Mouse (Mus musculus): Measurements from ENCODE around the gene Epn2. TPM values are rescaled to one million over a fixed set of nuclear protein-coding genes. Genes with fewer than 3 reads are reported as not detected.

Epn2 gene
- polyA plus RNA-seq, 1 experiment: 123 TPM

DNA sequence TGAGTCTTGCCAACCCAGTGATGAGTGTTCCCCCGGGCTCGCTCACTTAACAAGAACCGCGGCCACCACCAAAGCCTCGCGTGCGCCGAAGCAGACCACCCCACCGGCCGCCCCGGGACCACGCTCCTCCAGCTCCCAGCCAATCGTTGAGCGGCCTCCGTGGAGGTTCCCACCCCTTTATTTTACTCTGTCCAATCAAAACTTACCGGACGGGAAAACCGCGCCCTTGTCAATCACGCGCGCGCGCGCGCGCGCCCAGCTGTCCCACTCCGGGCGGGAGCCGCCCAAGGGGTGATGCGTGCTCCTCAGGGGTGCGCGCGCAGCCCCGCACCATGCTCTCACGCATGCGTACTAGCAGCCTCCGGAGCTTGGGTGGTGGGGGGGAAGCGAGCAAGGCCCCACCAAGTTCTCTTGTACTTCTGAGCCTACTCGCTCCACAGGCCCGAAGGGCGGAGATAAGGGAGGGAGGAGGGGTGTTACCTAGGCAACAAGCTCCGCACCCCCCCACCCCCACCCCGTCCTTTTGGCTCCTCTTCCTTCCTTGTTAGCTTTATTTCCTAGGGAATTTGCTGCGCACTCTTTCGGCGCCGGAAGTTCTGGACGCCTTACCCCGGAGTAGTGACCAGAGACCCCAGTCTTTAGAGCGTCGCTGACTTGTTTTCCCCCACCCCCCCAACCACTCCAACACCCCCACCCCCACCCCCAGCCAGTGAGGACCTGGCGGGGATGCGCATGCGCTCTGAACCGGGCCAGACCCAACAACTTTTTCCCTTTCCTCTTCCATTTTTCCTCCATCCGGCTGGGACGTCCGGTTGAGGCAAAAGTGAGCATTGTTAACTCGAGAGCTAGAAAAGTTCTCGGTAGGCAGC, 85.1 kb downstream of the Epn2 start, which contains the start of gene Mapk7:
Gene Mapk7 (minus strand): TSS at position 278 of the 869 bp plus-strand sequence.
- 1% methylated on average over 62 of the region's 62 CpGs for WGBS
- Histone ChIP-seq H3K4me3 (replicated peaks; ENCODE audit: insufficient read depth, low read depth, low read length) (peak within 1 kb of the TSS; percentile 94), H3K4me1 (ENCODE audit: control insufficient read depth, insufficient read depth, low read length) (peaks cover 25% of the 10 kb centered on the region), H3K27me3 (ENCODE audit: control insufficient read depth, insufficient read depth, low read length) (no peaks in the 10 kb centered on the region), H3K27ac (ENCODE audit: insufficient read depth, low read length) (peak within 1 kb of the TSS; percentile 63)
- TF ChIP-seq POLR2A (IDR thresholded peaks at IDR 0.05; ENCODE audit: borderline replicate concordance, insufficient read depth, low read length) (peak; percentile 60; the same call in 1 of the 2 replicates), CTCF (IDR thresholded peaks at IDR 0.05; ENCODE audit: borderline replicate concordance, insufficient read depth, low read depth, low read length) (no peak)
- peak; percentile 96 to 97 for DNase-seq

DNA sequence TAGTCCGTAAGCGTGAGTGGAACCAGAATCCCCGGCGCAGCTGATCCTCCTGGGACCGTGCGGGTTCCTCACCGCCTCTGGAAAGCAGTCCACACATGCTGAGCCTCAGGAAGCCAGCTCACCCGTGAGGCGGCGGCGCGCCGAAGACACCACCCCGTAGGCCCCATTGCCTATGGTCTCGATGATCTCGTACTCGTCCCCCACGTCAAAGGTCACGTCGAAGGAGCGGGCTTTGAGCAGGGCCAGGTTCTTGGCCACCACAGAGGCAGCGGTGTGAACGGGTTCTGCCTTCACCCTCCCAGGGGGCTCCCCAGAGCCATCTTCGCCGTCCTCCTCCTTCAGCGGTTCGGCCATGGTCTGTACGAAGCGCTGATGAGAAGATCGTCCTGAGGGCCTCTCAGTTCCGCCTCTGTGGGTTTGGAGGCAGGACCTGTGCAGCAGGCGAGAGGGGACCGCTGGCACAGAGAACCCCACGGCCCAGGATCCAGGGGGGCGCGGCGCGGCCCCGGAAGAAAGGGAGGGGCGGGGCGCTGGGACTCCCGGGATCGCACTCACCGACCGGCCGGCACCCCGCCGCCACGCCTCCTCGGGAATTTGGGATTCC, 85.9 kb downstream of the Epn2 start:
- Histone ChIP-seq H3K27ac (ENCODE audit: insufficient read depth, low read length) (peak overlapping the region; percentile 17), H3K27me3 (ENCODE audit: control insufficient read depth, insufficient read depth, low read length) (no peaks in the 10 kb centered on the region), H3K4me1 (ENCODE audit: control insufficient read depth, insufficient read depth, low read length) (peaks cover 27% of the 10 kb centered on the region), H3K4me3 (replicated peaks; ENCODE audit: insufficient read depth, low read depth, low read length) (peak overlapping the region; percentile 94)
- TF ChIP-seq CTCF (IDR thresholded peaks at IDR 0.05; ENCODE audit: borderline replicate concordance, insufficient read depth, low read depth, low read length): no peak
- no peak for TF ChIP-seq POLR2A (IDR thresholded peaks at IDR 0.05; ENCODE audit: borderline replicate concordance, insufficient read depth, low read length)
- WGBS: under 1% methylated on average over 50 of the region's 50 CpGs
- DNase-seq: peak in 1 of 2 experiments; percentile 64

DNA sequence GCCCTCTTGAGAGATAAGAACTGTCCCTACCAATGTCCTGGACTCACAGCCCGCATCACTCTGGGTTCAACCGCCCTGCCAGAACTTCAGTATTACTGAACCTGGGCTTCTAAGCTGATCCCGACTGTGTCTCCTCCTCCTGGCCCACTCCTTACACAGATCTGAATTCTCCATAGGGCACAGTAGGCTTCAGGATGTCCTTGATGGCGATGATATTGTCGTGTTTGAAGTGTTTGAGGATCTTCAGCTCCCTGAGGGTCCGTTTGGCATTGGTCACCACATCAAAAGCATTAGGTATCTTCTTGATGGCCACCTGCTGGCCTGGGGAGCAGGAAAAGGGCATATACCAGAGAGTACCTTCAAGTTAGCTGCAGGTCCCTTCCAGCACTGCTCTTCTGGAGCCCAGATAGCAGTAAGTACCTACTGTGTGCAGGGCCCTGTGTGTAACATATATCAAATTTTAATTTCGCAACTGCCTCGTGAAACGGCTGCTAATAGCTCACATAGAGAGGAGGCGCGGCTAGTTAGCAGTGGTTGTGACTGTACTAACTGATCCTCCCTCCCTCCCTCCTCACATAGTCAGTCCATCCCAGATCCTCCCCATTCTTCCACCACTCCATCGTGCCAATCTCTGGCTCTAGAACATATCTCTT, 86.6 kb downstream of the Epn2 start:
- Histone ChIP-seq H3K27me3 (ENCODE audit: control insufficient read depth, insufficient read depth, low read length) (no peaks in the 10 kb centered on the region), H3K27ac (ENCODE audit: insufficient read depth, low read length) (0 out of 2 replicates have a peak overlapping the region, but pooled peaks have one; percentile 17), H3K4me3 (replicated peaks; ENCODE audit: insufficient read depth, low read depth, low read length) (peak overlapping the region; percentile 94), H3K4me1 (ENCODE audit: control insufficient read depth, insufficient read depth, low read length) (peaks cover 28% of the 10 kb centered on the region)
- no peak for DNase-seq
- no peak for TF ChIP-seq POLR2A (IDR thresholded peaks at IDR 0.05; ENCODE audit: borderline replicate concordance, insufficient read depth, low read length)
- TF ChIP-seq CTCF (IDR thresholded peaks at IDR 0.05; ENCODE audit: borderline replicate concordance, insufficient read depth, low read depth, low read length): no peak
- 35% methylated on average over 12 of the region's 12 CpGs for WGBS

DNA sequence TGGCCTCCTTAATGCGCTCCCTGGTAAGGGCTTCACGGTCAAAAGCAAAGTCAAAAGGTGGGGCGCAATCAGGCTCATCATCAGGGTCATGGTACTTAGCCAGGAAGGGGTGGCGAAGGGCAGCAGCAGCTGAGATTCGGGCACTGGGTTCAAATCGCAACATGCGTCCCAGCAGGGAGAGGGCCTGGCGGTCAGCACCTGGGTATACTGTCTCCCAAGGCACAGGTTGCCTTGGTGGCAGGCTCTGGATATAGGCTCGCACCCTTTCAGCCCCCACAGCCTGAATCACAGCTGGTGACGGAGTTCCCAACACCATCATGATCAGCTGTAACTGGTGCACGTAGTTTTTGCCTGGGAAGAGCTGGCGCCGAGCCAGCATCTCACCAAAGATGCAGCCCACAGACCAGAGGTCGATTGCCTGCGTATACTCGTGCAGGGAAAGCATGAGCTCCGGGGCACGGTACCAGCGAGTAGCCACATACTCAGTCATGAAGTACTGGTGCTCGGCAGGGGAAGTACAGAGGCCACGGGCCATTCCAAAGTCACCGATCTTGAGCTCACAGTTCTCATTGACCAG, 88.5 kb downstream of the Epn2 start:
- peaks cover 42% of the 10 kb centered on the region for H3K4me1 ChIP-seq (ENCODE audit: control insufficient read depth, insufficient read depth, low read length)

GRCm38 (mm10) chr11:61489874-61490273, 89.6 kb downstream of the Epn2 start:
- no peak overlapping the region for H3K4me3 ChIP-seq (replicated peaks; ENCODE audit: insufficient read depth, low read depth, low read length)
- TF ChIP-seq CTCF (IDR thresholded peaks at IDR 0.05; ENCODE audit: borderline replicate concordance, insufficient read depth, low read depth, low read length) (no peak), POLR2A (IDR thresholded peaks at IDR 0.05; ENCODE audit: borderline replicate concordance, insufficient read depth, low read length) (no peak)
- no peaks in the 10 kb centered on the region for H3K27me3 ChIP-seq (ENCODE audit: control insufficient read depth, insufficient read depth, low read length)
- DNase-seq: no peak
- H3K4me1 ChIP-seq (ENCODE audit: control insufficient read depth, insufficient read depth, low read length): peaks cover 51% of the 10 kb centered on the region
- 55% methylated on average over 8 of the region's 8 CpGs for WGBS
- no peak overlapping the region for H3K27ac ChIP-seq (ENCODE audit: insufficient read depth, low read length)

More for the DNA sequence above, 88.5 kb downstream of the Epn2 start:
- H3K27ac ChIP-seq (ENCODE audit: insufficient read depth, low read length): no peak overlapping the region
- WGBS: 68% methylated on average over 22 of the region's 22 CpGs
- no peak for DNase-seq
- no peaks in the 10 kb centered on the region for H3K27me3 ChIP-seq (ENCODE audit: control insufficient read depth, insufficient read depth, low read length)
- TF ChIP-seq POLR2A (IDR thresholded peaks at IDR 0.05; ENCODE audit: borderline replicate concordance, insufficient read depth, low read length): no peak
- no peak for TF ChIP-seq CTCF (IDR thresholded peaks at IDR 0.05; ENCODE audit: borderline replicate concordance, insufficient read depth, low read depth, low read length)
- no peak overlapping the region for H3K4me3 ChIP-seq (replicated peaks; ENCODE audit: insufficient read depth, low read depth, low read length)

- no peak overlapping the region for H3K27ac ChIP-seq (ENCODE audit: insufficient read depth, low read length)
- H3K4me1 ChIP-seq (ENCODE audit: control insufficient read depth, insufficient read depth, low read length): peaks cover 59% of the 10 kb centered on the region
- H3K27me3 ChIP-seq (ENCODE audit: control insufficient read depth, insufficient read depth, low read length): no peaks in the 10 kb centered on the region
- no peak for DNase-seq
- no peak for TF ChIP-seq CTCF (IDR thresholded peaks at IDR 0.05; ENCODE audit: borderline replicate concordance, insufficient read depth, low read depth, low read length)
- no peak for TF ChIP-seq POLR2A (IDR thresholded peaks at IDR 0.05; ENCODE audit: borderline replicate concordance, insufficient read depth, low read length)
- no peak overlapping the region for H3K4me3 ChIP-seq (replicated peaks; ENCODE audit: insufficient read depth, low read depth, low read length)
- 43% methylated on average over 2 of the region's 2 CpGs for WGBS
Observed at GRCm38 (mm10) chr11:61489085-61489484, 90.4 kb downstream of the Epn2 start.

- H3K27me3 ChIP-seq (ENCODE audit: control insufficient read depth, insufficient read depth, low read length): no peaks in the 10 kb centered on the region
- no peak for DNase-seq
- WGBS: 77% methylated on average over 7 of the region's 7 CpGs
- TF ChIP-seq POLR2A (IDR thresholded peaks at IDR 0.05; ENCODE audit: borderline replicate concordance, insufficient read depth, low read length) (no peak), CTCF (IDR thresholded peaks at IDR 0.05; ENCODE audit: borderline replicate concordance, insufficient read depth, low read depth, low read length) (no peak)
- H3K27ac ChIP-seq (ENCODE audit: insufficient read depth, low read length): no peak overlapping the region
- no peak overlapping the region for H3K4me3 ChIP-seq (replicated peaks; ENCODE audit: insufficient read depth, low read depth, low read length)
- H3K4me1 ChIP-seq (ENCODE audit: control insufficient read depth, insufficient read depth, low read length): peaks cover 62% of the 10 kb centered on the region
Observed at GRCm38 (mm10) chr11:61487936-61488335, 91.6 kb downstream of the Epn2 start.
